Mouse (Mus musculus): ENCODE measurements around the gene Exoc6. TPM values are rescaled to one million over a fixed set of nuclear protein-coding genes. Genes with fewer than 3 reads are reported as not detected.

Exoc6 gene
- polyA plus RNA-seq, 1 experiment: 2.2 TPM

DNA sequence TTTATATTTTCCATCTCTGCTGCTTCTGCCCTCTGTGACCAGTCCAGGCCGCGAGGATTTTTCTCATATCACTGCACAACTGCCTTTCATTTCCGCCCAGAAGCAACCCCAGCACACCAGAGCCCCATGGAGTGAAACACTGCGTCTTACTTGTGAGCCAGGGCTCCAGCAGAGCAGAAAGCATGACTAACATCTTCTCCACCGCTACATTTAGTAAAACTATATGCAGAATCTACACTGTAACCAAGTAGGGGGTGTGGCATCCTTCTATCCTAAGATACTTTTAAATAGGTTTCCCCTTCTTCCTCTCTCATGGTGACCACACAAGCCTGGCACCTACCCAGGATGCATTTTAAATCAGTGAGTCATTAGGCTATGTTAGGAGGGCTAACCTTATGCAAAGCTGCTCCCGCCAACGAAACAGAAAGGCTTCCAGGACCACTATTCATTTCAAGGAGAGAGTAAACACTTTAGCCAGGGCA lies 35.4 kb upstream of the Exoc6 start:
- H3K79me2 ChIP-seq (ENCODE audit: control insufficient read depth, insufficient read depth): no peaks in the 10 kb centered on the region
- H3K4me3 ChIP-seq (ENCODE audit: insufficient read depth, poor library complexity, severe bottlenecking): no peak overlapping the region
- H3K27me3 ChIP-seq (ENCODE audit: control insufficient read depth, insufficient read depth, insufficient read length): no peaks in the 10 kb centered on the region
- H3ac ChIP-seq (ENCODE audit: control insufficient read depth, insufficient read length, low read depth): no peak overlapping the region
- H3K79me3 ChIP-seq (ENCODE audit: low read depth): no peaks in the 10 kb centered on the region
- TF ChIP-seq MYOD1 (IDR thresholded peaks at IDR 0.05; ENCODE audit: control insufficient read depth, insufficient read length, low read depth): no peak
- no peak for TF ChIP-seq CEBPB (IDR thresholded peaks at IDR 0.05; ENCODE audit: low read depth)
- H3K36me3 ChIP-seq (ENCODE audit: control insufficient read depth, insufficient read depth): no peaks in the 10 kb centered on the region

DNA sequence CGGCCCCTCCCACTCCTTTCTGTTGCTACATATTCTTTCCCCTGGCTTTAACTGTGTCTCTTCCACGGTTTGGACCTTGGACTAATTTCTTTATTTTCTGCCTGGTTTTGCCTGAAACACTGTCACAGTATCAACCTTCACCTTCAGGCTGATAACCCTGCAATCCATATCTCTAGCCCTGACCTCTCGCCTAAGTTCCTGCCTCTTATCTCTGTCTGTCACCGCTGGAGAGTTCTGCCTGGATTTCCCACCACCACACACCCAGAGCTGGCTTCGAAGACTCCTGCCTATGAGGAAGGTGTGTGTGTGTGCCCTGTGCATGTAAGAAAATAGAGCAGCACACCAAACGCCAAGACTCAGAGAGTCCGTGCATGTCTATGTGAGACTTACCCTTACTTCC lies 32.8 kb upstream of the Exoc6 start:
- H3K27me3 ChIP-seq (ENCODE audit: control insufficient read depth, insufficient read depth, insufficient read length): no peaks in the 10 kb centered on the region
- H3K36me3 ChIP-seq (ENCODE audit: control insufficient read depth, insufficient read depth): no peaks in the 10 kb centered on the region
- TF ChIP-seq FOSL1 (IDR thresholded peaks at IDR 0.05; ENCODE audit: insufficient read depth, low read length, poor library complexity, severe bottlenecking) (no peak), MAX (IDR thresholded peaks at IDR 0.05) (no peak), MYOG (IDR thresholded peaks at IDR 0.05; ENCODE audit: control insufficient read depth, extremely low read depth, insufficient read length) (no peak), CTCF (IDR thresholded peaks at IDR 0.05; ENCODE audit: control insufficient read depth, insufficient read depth, insufficient read length) (no peak), USF1 (IDR thresholded peaks at IDR 0.05; ENCODE audit: low read depth) (no peak), CEBPB (IDR thresholded peaks at IDR 0.05; ENCODE audit: low read depth) (no peak), MYOD1 (IDR thresholded peaks at IDR 0.05; ENCODE audit: control insufficient read depth, insufficient read length, low read depth) (no peak)
- no peaks in the 10 kb centered on the region for H3K79me3 ChIP-seq (ENCODE audit: low read depth)
- H3ac ChIP-seq (ENCODE audit: control insufficient read depth, insufficient read length, low read depth): no peak overlapping the region
- no peaks in the 10 kb centered on the region for H3K79me2 ChIP-seq (ENCODE audit: control insufficient read depth, insufficient read depth)
- H3K4me3 ChIP-seq (ENCODE audit: insufficient read depth, poor library complexity, severe bottlenecking): no peak overlapping the region

DNA sequence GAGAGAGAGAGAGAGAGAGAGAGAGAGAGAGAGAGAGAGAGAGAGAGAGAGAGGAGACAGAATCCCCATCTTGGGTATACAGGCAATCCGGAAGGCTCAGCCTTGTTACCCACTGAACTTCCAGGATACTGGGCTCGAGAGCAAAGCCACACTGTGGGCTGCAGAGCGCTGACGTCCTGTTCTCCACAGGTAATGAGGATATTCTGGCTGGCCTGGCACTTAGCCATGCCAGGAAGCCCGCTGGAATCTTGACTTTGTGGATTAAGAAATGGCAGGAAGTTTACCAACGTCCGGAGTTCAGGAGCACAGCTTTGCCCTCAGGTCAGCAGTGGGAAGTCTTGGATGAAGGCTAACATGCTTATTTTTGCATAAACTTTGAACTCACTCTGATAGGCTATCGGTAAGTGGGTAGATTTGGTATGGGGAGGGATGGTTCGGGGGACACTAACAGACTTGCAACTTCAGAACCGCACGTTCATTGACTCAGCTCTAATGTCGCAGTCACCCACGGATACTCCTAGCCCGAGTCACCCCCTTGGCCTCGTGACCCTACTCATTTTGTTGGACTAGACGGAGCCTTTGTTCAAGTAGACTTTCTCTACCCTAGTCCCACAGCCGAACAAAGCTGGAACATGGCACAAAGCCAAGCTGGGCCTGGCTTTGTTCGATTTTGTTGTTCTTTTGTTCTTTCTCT lies 29.3 kb upstream of the Exoc6 start:
- no peaks in the 10 kb centered on the region for H3K79me3 ChIP-seq (ENCODE audit: low read depth)
- TF ChIP-seq USF1 (IDR thresholded peaks at IDR 0.05; ENCODE audit: low read depth) (no peak), CEBPB (IDR thresholded peaks at IDR 0.05; ENCODE audit: low read depth) (no peak), MYOD1 (IDR thresholded peaks at IDR 0.05; ENCODE audit: control insufficient read depth, insufficient read length, low read depth) (no peak), FOSL1 (IDR thresholded peaks at IDR 0.05; ENCODE audit: insufficient read depth, low read length, poor library complexity, severe bottlenecking) (no peak), CTCF (IDR thresholded peaks at IDR 0.05; ENCODE audit: control insufficient read depth, insufficient read depth, insufficient read length) (no peak), MYOG (IDR thresholded peaks at IDR 0.05; ENCODE audit: control insufficient read depth, extremely low read depth, insufficient read length) (no peak), MAX (IDR thresholded peaks at IDR 0.05) (no peak)

DNA sequence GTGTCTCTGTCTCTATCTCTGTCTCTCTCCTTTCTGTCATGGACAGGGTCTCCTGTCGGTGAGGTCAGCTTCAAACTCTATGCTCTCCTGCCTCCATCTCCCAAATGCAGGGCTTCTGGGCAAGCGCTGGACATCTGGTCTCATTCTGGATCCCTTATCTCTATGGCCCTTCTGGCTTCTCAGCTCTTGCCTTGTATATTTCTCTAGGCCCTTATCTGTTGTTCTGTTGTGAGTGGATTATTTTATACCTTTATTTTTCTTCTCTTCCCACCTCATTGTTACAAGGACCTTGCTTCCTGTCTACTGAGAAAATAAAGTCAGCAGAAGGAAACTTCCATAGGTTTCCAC lies 28.8 kb upstream of the Exoc6 start:
- TF ChIP-seq USF1 (IDR thresholded peaks at IDR 0.05; ENCODE audit: low read depth) (no peak), MAX (IDR thresholded peaks at IDR 0.05) (no peak), MYOD1 (IDR thresholded peaks at IDR 0.05; ENCODE audit: control insufficient read depth, insufficient read length, low read depth) (no peak), FOSL1 (IDR thresholded peaks at IDR 0.05; ENCODE audit: insufficient read depth, low read length, poor library complexity, severe bottlenecking) (no peak), CEBPB (IDR thresholded peaks at IDR 0.05; ENCODE audit: low read depth) (no peak), CTCF (IDR thresholded peaks at IDR 0.05; ENCODE audit: control insufficient read depth, insufficient read depth, insufficient read length) (no peak), MYOG (IDR thresholded peaks at IDR 0.05; ENCODE audit: control insufficient read depth, extremely low read depth, insufficient read length) (no peak)

More for the DNA sequence above, 29.3 kb upstream of the Exoc6 start:
- H3K4me3 ChIP-seq (ENCODE audit: insufficient read depth, poor library complexity, severe bottlenecking): no peak overlapping the region
- no peak overlapping the region for H3ac ChIP-seq (ENCODE audit: control insufficient read depth, insufficient read length, low read depth)
- H3K36me3 ChIP-seq (ENCODE audit: control insufficient read depth, insufficient read depth): no peaks in the 10 kb centered on the region
- no peaks in the 10 kb centered on the region for H3K79me2 ChIP-seq (ENCODE audit: control insufficient read depth, insufficient read depth)
- H3K27me3 ChIP-seq (ENCODE audit: control insufficient read depth, insufficient read depth, insufficient read length): no peaks in the 10 kb centered on the region

DNA sequence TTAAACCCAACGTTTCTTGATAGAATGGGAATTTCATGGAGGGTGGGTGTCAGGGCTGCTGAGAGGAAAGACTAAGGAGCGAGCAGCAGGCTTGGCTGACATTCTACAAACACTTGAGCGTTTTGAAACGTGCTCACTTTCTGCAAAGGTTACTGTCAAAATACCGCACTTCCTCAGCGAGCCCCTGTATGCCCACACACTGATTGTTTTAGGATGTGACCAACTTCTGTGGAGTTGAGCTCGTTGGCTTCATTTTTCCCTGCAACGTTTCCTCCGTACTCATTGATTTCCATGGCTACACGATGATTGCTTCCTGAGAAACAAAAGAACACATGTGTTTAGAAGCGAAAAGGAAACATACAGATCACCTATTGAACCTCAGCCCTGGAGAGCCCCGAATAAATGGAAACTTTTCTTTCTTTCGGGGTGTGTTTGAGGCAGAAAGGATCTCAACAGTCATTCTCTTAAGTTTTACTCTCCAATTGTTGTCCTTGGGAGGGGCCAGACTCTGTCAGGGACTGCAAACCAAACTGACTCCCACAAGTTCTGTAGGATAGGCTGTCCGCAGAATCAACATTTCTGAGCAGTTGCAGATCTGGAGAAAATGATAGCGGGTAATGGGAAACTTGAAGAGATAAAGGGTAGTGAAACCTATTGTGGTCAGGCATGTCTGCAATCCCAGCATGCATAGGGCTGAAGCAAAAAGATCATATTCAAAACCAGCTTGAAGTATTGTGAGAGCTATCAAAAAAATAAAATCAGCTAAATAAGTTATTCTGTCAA lies 26.7 kb upstream of the Exoc6 start:
- TF ChIP-seq MYOD1 (IDR thresholded peaks at IDR 0.05; ENCODE audit: control insufficient read depth, insufficient read length, low read depth) (no peak), MAX (IDR thresholded peaks at IDR 0.05) (no peak), USF1 (IDR thresholded peaks at IDR 0.05; ENCODE audit: low read depth) (no peak), MYOG (IDR thresholded peaks at IDR 0.05; ENCODE audit: control insufficient read depth, extremely low read depth, insufficient read length) (no peak), CEBPB (IDR thresholded peaks at IDR 0.05; ENCODE audit: low read depth) (no peak), CTCF (IDR thresholded peaks at IDR 0.05; ENCODE audit: control insufficient read depth, insufficient read depth, insufficient read length) (no peak), FOSL1 (IDR thresholded peaks at IDR 0.05; ENCODE audit: insufficient read depth, low read length, poor library complexity, severe bottlenecking) (no peak)
- no peaks in the 10 kb centered on the region for H3K79me2 ChIP-seq (ENCODE audit: control insufficient read depth, insufficient read depth)
- no peak overlapping the region for H3ac ChIP-seq (ENCODE audit: control insufficient read depth, insufficient read length, low read depth)
- H3K4me3 ChIP-seq (ENCODE audit: insufficient read depth, poor library complexity, severe bottlenecking): no peak overlapping the region
- no peaks in the 10 kb centered on the region for H3K79me3 ChIP-seq (ENCODE audit: low read depth)
- H3K27me3 ChIP-seq (ENCODE audit: control insufficient read depth, insufficient read depth, insufficient read length): no peaks in the 10 kb centered on the region
- no peaks in the 10 kb centered on the region for H3K36me3 ChIP-seq (ENCODE audit: control insufficient read depth, insufficient read depth)

More for the DNA sequence above, 28.8 kb upstream of the Exoc6 start:
- H3K27me3 ChIP-seq (ENCODE audit: control insufficient read depth, insufficient read depth, insufficient read length): no peaks in the 10 kb centered on the region
- H3K79me3 ChIP-seq (ENCODE audit: low read depth): no peaks in the 10 kb centered on the region
- no peaks in the 10 kb centered on the region for H3K79me2 ChIP-seq (ENCODE audit: control insufficient read depth, insufficient read depth)
- no peaks in the 10 kb centered on the region for H3K36me3 ChIP-seq (ENCODE audit: control insufficient read depth, insufficient read depth)
- H3ac ChIP-seq (ENCODE audit: control insufficient read depth, insufficient read length, low read depth): no peak overlapping the region
- no peak overlapping the region for H3K4me3 ChIP-seq (ENCODE audit: insufficient read depth, poor library complexity, severe bottlenecking)
